Mouse (Mus musculus) NIH3T3 (cell line): ENCODE measurements at regions not wholly inside any gene's neighbourhood (a gene's known extent, or its start where the extent isn't known, plus 50 kb on each side); places are given as distances from the start of the nearest gene placed in this dataset.
"Not testable (repeated sequence)": the region's sequence is repeated elsewhere in the genome, so short reads cannot be mapped to it uniquely, and the experiment has no call there.

ENCODE experiments used
- DNase-seq: peaks from one replicate; pipeline ENCODE4 v3.0.0-alpha.2; 2012; ENCODE audit warnings: low read depth

DNA sequence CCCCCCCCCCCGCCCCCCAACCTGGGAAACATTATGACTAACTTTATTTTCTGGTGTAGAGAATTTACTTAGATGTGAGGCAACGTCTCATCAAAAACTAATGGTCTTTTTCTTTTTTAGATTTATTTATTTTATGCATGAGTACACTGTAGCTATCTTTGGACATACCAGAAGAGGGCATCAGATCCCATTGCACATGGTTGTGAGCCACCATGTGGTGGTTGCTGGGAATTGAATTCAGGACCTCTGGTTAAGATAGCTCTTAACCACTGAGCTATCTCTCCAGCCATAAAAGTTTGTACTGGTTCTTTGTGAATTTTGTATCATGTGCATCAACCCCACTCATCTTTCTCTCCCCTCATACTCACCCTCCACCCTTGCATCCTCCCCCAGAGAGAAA is 847.3 kb downstream of the Robo1 start:
- peak; percentile 2 for DNase-seq

DNA sequence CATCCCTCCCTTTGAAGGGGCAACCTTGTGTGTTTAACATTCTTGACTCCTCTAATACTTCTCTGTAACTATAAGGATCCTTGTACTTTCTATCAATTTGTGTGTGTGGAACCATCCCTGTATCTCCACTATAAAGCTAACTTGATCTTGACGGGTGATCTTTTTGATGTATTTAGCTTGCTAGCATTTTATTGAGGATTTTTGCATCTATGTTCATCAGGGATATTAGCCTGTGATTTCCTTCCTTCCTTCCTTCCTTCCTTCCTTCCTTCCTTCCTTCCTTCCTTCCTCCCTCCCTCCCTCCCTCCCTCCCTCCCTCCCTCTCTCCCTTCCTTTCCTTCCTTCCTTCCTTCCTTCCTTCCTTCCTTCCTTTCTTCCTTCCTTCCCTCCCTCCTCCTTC is 819.8 kb downstream of the Robo1 start:
- DNase-seq, result not testable (repeated sequence)

DNA sequence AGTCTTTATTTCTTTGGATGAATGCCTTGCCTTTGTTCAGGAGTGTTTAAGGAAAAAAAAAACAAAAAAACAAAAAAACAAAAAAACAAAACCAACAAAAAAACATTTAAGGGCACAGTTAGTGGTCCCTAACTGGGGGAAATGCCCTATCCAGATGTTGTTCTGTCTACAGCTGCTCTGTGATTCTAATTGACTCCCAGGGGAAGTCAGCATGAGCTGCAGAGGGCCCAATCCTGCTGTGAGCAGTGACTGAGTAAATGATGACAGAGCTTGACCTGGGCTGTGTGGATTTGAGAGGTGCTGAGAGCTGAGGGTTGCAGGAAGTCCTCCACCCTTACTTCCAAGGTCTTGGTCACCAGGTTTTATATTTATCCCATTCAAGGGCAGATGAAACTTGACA is 812.5 kb downstream of the Robo1 start:
- no peak for DNase-seq

- no peak for DNase-seq
Observed at GRCm38 (mm10) chr16:73117338-73117737, 809.2 kb downstream of the Robo1 start.

DNA sequence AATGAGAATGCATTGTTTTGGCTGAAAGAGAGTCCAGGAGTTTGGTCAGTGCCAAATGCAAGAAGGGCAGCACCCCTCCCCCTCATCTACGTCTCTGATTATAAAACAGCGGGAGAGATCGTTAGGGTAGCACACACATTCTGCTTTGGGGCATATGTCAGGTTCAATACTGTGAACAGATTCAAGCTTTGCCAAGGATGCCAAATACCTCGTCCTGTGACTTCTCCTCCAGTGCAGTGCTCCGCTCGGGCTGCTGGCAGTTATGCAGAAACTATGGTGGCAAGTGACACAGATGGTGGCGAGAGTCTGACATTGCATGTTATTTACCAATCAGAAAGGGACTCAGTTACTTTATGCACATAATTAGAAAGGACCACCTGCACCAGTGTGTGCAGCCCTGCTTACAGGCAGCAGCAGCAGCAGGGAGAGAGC is 799.9 kb downstream of the Robo1 start:
- DNase-seq, result no peak

DNA sequence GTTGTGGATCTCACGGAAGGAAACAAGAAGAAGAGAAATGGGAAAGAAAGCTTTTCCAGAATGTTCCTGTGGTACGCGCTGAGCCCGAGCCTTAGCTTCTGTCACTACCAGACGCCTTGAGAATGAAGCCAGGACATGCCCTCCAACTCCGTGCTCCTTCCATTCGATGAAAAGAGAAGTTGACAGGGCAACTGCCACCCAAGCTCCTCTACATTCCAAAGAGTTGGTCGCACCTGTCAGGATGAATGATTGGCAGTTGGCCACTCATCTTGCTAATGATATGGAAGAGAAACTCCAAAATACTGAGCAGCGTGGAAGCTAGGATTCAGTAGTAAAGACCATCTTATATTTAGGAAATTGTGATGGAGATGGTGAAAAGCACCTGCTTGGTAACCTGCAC is 799.5 kb downstream of the Robo1 start:
- no peak for DNase-seq

- DNase-seq, result no peak
Observed at GRCm38 (mm10) chr16:73105496-73105895, 797.4 kb downstream of the Robo1 start.

GRCm38 (mm10) chr16:73100273-73100672 is 792.2 kb downstream of the Robo1 start:
- DNase-seq, result no peak

GRCm38 (mm10) chr16:73098760-73099159 is 790.7 kb downstream of the Robo1 start:
- peak; percentile 3 for DNase-seq

DNA sequence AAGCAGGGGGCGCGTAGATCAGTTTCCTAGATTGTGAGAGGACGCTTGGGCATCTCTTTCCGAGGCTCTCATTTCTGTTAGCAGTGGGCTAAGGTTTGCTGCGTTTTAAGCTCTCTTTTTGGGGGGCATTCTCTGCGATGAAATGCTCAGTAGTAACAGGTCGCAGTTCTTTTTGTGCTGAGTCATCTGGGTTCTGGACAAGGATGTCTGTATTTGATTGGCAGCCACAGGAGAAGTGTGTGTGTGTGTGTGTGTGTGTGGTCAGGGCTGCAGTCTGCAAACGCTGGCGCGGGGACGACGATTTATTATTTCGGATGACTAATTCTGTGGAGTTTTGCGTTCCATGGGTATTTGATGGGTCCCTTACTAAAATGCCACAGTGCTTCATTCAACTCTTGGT is 789.1 kb downstream of the Robo1 start:
- no peak for DNase-seq

DNA sequence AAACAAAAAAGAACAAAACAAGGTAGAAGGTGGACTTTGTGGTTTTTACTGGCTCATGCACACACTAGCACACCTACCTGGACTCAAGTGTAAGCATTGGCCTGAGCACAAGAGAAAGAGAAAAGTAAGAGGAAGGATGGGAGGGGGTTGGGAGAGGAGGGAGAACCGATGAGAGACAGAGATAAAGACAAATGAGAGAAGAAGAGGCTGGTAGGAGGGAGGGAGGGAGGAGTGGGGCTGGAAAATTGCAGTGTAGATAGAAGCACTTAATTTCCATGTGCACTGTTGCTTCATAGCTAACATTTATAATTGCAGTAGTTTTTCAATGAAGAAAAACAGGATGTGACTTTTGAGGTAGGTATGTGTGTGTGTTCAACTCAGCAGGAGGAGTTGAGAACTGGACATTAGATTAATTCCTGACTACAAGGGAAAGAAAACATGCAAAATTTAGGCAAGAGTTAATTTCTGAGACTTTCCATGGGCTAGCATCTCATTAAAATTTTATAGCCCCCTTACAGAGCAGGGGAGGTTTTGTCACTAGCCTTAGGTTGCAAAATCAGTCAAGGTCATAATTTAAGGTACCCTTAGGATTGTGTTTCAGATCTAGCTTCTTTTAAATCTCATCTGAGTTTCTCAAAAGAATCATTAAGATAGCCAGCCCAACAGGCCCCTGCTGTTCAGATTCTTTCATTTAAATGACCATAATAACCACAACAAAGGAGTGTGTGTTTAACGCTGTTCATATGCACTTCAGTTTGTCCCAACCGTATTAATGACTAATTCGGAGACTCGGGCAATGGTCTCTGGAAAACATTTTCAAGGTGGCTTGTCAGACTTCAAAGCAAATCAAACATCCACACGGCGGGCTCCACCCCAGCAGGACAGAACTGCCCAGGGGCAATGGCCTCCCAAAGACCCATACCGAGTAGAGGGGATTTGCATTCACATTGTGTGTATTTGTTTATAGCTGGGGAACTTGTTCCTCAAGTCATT is 788.3 kb downstream of the Robo1 start:
- no peak for DNase-seq
